Mouse (Mus musculus): Measurements from ENCODE around the gene Rnf26. TPM values are rescaled to one million over a fixed set of nuclear protein-coding genes. Genes with fewer than 3 reads are reported as not detected.
"Not testable (repeated sequence)": the region's sequence is repeated elsewhere in the genome, so short reads cannot be mapped to it uniquely, and the experiment has no call there.

Rnf26 gene
- polyA plus RNA-seq, 1 experiment from 2014 or later = 81.3 TPM

DNA sequence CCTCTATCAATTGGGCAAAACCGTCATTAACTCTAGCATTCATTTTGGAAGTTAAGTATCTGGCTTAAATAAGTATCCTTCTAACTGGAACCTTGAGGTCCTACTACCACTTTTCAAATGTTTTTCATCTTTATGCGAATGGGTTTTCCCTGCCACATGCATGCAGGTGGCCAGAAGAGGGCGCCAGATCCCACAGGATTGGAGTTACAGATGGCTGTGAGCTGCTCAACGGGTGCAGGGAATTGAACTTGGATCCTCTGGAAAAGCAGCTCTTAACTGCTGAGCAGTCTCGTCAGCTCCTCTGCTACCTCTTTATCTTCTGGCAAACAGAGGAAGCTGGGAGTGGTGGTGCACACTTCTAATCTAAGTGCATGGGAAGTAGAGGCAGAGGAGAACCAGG, 5.7 kb upstream of the Rnf26 start:
- 50% methylated on average over 5 of the region's 5 CpGs for WGBS
- H3K9me3 ChIP-seq (replicated peaks) = no peaks in the 10 kb centered on the region
- H3K36me3 ChIP-seq = no peaks in the 10 kb centered on the region

GRCm38 (mm10) chr9:44116182-44116581, 2.9 kb upstream of the Rnf26 start:
- Histone ChIP-seq H3K4me1 (peaks cover 18% of the 10 kb centered on the region), H3K9me3 (replicated peaks) (no peaks in the 10 kb centered on the region), H3K4me3 (no peak overlapping the region), H3K27me3 (ENCODE audit: low read depth, poor library complexity, severe bottlenecking) (no peaks in the 10 kb centered on the region), H3K36me3 (no peaks in the 10 kb centered on the region), H3K27ac (replicated peaks) (no peak overlapping the region)
- 89% methylated on average over 4 of the region's 4 CpGs for WGBS
- DNase-seq (ENCODE audit: low spot score) = no peak

More for the DNA sequence above, 5.7 kb upstream of the Rnf26 start:
- Histone ChIP-seq H3K4me1 (0 out of 2 replicates have a peak, but pooled peaks cover 3% of the 10 kb centered on the region), H3K27ac (replicated peaks) (no peak overlapping the region), H3K27me3 (ENCODE audit: low read depth, poor library complexity, severe bottlenecking) (no peaks in the 10 kb centered on the region), H3K4me3 (no peak overlapping the region)
- DNase-seq (ENCODE audit: low spot score) = peak; percentile 40

DNA sequence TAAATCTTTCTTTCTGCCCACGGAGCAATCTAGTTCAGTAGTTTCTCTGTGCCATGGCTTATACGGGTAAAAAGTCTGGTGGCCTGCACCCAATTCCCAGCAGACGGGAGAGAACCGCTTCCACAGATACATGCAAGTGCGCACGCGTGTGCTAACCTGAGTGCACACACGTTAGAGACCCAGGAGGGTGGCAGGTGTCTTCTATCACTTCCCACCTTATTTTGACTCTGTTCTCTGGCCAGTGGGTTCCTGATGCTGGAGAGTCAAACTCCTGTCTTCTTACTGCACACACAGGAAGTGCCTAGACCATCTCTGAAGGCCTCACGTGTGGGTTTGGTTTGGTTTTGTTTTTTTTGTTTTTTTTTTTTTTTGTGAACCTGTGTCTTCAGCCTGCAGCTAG, 2.3 kb upstream of the Rnf26 start:
- Histone ChIP-seq H3K9me3 (replicated peaks) (no peaks in the 10 kb centered on the region), H3K4me1 (peaks cover 23% of the 10 kb centered on the region), H3K27me3 (ENCODE audit: low read depth, poor library complexity, severe bottlenecking) (no peaks in the 10 kb centered on the region), H3K27ac (replicated peaks) (no peak overlapping the region), H3K4me3 (no peak overlapping the region), H3K36me3 (peaks cover 1% of the 10 kb centered on the region)
- no peak for DNase-seq (ENCODE audit: low spot score)
- 91% methylated on average over 9 of the region's 9 CpGs for whole genome bisulfite sequencing

DNA sequence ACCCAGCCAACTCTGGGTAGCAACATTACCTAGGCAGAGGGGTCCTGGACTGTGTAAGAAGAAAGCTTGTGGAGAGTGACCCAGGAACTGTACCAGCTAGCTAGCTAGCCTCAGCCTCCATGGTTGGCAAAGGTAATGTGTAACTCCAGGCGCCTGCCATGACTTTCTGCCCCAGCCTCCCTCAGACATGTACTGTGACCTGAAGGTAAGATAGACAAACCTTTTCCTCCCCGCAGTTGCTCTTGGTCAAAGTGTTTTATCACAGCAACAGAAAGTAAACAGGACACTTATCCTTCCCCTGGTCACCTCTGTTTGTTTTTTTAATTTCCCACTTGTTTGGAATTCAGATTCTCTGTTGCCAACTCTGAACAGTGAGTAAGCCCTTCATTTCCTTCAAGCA, 1.1 kb upstream of the Rnf26 start:
- H3K27ac ChIP-seq (replicated peaks) = peak overlapping the region; percentile 94; the same call in 1 of the 2 replicates
- H3K4me1 ChIP-seq = peaks cover 34% of the 10 kb centered on the region
- WGBS = 94% methylated on average over 2 of the region's 2 CpGs
- H3K36me3 ChIP-seq = peaks cover 12% of the 10 kb centered on the region
- no peak overlapping the region for H3K4me3 ChIP-seq
- no peaks in the 10 kb centered on the region for H3K27me3 ChIP-seq (ENCODE audit: low read depth, poor library complexity, severe bottlenecking)
- H3K9me3 ChIP-seq (replicated peaks) = no peaks in the 10 kb centered on the region
- no peak for DNase-seq (ENCODE audit: low spot score)

DNA sequence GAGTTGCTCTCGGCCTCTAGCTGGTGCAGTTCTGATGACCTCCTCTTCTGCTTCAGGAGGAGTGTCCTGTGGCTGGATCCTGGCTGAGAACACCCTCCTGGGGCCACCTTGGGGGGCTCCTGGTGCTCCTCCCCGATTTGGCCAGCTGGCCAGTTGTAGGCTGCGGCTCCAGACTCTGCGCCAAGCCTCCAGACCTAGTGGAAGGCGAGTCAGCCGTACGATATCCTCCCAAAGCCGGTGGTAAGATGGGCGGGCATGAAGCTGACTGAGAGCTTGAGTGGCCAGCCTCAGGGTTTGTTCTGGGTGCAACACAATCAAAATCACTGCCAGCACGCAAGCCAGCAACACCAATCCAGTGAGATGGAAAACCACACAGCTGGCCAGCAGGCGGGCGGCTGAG, 1.4 kb downstream of the Rnf26 start:
- not testable (repeated sequence) for H3K9me3 ChIP-seq (replicated peaks); DNase-seq (ENCODE audit: low spot score); H3K27ac ChIP-seq (replicated peaks); H3K27me3 ChIP-seq (ENCODE audit: low read depth, poor library complexity, severe bottlenecking)
- Histone ChIP-seq H3K36me3 (peaks cover 36% of the 10 kb centered on the region), H3K4me3 (peak overlapping the region; percentile 92), H3K4me1 (peaks cover 60% of the 10 kb centered on the region)
- 75% methylated on average over 10 of the region's 12 CpGs for WGBS

- WGBS = 38% methylated on average over 9 of the region's 9 CpGs
- Histone ChIP-seq H3K27ac (replicated peaks) (no peak overlapping the region), H3K27me3 (ENCODE audit: low read depth, poor library complexity, severe bottlenecking) (no peaks in the 10 kb centered on the region), H3K9me3 (replicated peaks) (no peaks in the 10 kb centered on the region), H3K4me1 (peaks cover 72% of the 10 kb centered on the region), H3K4me3 (peak overlapping the region; percentile 28), H3K36me3 (peaks cover 58% of the 10 kb centered on the region)
- peak; percentile 76 for DNase-seq (ENCODE audit: low spot score)
These were observed 3.8 kb downstream of the Rnf26 start for GRCm38 (mm10) chr9:44109360-44110095.

DNA sequence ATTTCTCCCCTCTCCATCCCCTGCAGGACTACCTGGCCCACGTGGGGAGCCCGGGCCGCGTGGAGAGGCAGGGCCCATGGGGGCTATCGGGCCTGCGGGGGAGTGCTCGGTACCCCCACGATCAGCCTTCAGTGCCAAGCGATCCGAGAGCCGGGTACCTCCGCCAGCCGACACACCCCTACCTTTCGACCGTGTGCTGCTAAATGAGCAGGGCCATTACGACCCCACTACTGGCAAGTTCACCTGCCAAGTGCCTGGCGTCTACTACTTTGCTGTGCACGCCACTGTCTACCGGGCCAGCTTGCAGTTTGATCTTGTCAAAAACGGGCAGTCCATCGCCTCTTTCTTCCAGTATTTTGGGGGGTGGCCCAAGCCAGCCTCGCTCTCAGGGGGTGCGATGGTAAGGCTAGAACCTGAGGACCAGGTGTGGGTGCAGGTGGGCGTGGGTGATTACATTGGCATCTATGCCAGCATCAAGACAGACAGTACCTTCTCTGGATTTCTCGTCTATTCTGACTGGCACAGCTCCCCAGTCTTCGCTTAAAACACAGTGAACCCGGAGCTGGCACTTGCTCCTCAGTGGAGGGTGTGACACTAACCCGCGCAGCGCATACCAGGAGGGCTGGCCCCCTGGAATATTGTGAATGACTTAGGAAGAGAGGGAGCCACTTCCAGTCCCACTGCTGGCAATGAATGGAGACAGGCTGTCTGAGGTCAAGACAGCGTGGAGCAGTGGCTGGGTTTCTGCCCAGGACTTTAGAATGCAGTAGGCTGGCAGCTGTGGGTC, 4.9 kb downstream of the Rnf26 start:
- H3K4me3 ChIP-seq = peak overlapping the region; percentile 45
- peaks cover 66% of the 10 kb centered on the region for H3K36me3 ChIP-seq
- peak overlapping the region; percentile 83 for H3K27ac ChIP-seq (replicated peaks)
- DNase-seq (ENCODE audit: low spot score) = no peak
- no peaks in the 10 kb centered on the region for H3K9me3 ChIP-seq (replicated peaks)
- WGBS = 81% methylated on average over 31 of the region's 31 CpGs
- H3K27me3 ChIP-seq (ENCODE audit: low read depth, poor library complexity, severe bottlenecking) = no peaks in the 10 kb centered on the region
- H3K4me1 ChIP-seq = peaks cover 66% of the 10 kb centered on the region

GRCm38 (mm10) chr9:44107557-44108179, 5.6 kb downstream of the Rnf26 start:
- H3K4me3 ChIP-seq = peak overlapping the region; percentile 45
- H3K27me3 ChIP-seq (ENCODE audit: low read depth, poor library complexity, severe bottlenecking) = no peaks in the 10 kb centered on the region
- WGBS = 34% methylated on average over 25 of the region's 25 CpGs
- no peaks in the 10 kb centered on the region for H3K9me3 ChIP-seq (replicated peaks)
- H3K4me1 ChIP-seq = peaks cover 69% of the 10 kb centered on the region
- peaks cover 66% of the 10 kb centered on the region for H3K36me3 ChIP-seq
- DNase-seq (ENCODE audit: low spot score) = peak; percentile 67
- H3K27ac ChIP-seq (replicated peaks) = peak overlapping the region; percentile 83

DNA sequence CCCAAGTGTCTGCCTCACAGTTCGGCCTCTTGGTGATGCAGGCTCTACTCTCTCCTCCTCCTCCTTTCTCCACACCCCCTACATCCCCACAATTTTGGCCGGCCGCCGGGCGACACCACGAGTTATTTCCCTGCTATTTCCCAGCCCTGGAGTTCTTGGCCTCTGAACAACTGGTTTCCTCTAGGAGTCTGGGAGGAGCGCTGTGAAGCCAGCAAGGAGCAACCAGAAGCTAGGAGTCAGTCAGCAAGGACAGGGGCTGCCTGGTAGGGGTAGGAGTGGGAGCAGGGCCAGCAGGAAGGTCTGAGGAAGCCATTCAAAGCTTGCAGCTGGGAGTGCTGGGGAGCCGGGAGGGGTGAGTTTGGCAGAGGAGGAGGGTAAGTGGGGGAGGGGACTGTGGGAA, 6.2 kb downstream of the Rnf26 start, which contains the start of gene C1qtnf5:
TSS of gene C1qtnf5 (plus strand) at position 136 of the 400 bp plus-strand sequence.
- peak within 1 kb of the TSS; percentile 83 for H3K27ac ChIP-seq (replicated peaks)
- 42% methylated on average over 8 of the region's 8 CpGs for WGBS
- H3K4me3 ChIP-seq = peak within 1 kb of the TSS; percentile 45
- no peaks in the 10 kb centered on the region for H3K27me3 ChIP-seq (ENCODE audit: low read depth, poor library complexity, severe bottlenecking)
- H3K4me1 ChIP-seq = peaks cover 69% of the 10 kb centered on the region
- peaks cover 66% of the 10 kb centered on the region for H3K36me3 ChIP-seq
- peak; percentile 41 for DNase-seq (ENCODE audit: low spot score)
- H3K9me3 ChIP-seq (replicated peaks) = no peaks in the 10 kb centered on the region

DNA sequence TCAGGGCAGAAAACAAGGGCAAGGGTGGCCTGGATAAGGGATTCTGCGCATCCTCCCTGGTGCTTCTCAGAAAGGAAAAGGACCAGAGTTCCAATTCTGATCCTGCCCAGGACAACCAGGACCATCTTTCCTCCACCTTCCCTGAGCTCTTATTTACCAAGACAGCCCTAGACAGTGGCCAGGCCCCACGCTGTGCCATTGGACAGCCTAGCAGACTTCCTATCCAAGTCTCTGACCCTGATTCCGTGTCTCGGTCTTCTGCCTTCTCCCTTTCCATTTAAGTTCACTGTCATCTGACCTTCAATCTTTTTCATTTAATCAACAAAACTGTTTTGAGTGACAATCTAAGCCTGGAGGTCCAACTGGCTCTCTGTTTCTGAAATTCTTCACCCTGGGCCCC, 6.7 kb downstream of the Rnf26 start:
- Histone ChIP-seq H3K36me3 (peaks cover 67% of the 10 kb centered on the region), H3K4me1 (peaks cover 69% of the 10 kb centered on the region), H3K4me3 (peak overlapping the region; percentile 45), H3K27me3 (ENCODE audit: low read depth, poor library complexity, severe bottlenecking) (no peaks in the 10 kb centered on the region), H3K9me3 (replicated peaks) (no peaks in the 10 kb centered on the region), H3K27ac (replicated peaks) (peak overlapping the region; percentile 83)
- no peak for DNase-seq (ENCODE audit: low spot score)
- 66% methylated on average over 4 of the region's 4 CpGs for WGBS

DNA sequence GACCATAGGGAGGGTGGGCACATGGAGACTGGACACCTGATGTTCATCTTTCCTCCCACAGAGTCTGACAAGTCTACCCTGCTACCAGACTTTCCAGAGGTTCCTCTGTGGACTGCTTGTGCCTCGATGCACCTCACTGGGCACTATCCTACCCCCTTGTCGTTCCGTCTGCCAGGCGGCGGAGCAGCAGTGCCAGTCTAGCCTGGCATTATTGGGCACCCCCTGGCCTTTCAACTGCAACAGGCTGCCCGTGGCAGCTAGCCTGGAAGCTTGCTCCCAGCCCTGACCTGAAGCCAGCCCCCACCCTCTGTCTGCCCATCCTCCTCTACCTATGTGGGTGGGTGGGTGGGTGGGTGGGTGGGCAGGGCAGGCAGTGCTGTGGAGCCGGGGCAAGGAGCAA, 7.1 kb downstream of the Rnf26 start:
- Histone ChIP-seq H3K4me1 (peaks cover 71% of the 10 kb centered on the region), H3K27ac (replicated peaks) (peak overlapping the region; percentile 83), H3K27me3 (ENCODE audit: low read depth, poor library complexity, severe bottlenecking) (no peaks in the 10 kb centered on the region), H3K9me3 (replicated peaks) (no peaks in the 10 kb centered on the region), H3K36me3 (peaks cover 71% of the 10 kb centered on the region), H3K4me3 (peak overlapping the region; percentile 45; the same call in 1 of the 2 replicates)
- WGBS = 95% methylated on average over 7 of the region's 7 CpGs
- no peak for DNase-seq (ENCODE audit: low spot score)

DNA sequence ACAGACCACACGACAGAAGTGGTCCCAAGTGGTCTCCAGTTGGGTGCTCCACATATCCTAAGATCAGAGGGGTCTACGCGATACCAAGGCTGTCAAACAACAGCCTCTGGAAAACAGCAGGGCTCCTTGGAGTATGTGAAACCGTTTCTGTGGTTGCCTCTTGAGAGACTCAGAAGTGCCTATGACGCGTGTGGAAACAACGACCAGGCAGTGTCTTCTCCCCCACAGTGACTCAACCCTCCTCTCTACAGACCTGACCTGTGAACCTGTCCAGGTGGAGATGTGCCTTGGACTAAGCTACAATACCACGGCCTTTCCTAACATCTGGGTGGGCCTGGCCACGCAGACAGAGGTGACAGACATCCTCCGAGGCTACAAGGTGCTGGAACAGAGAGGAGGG, 7.5 kb downstream of the Rnf26 start:
- peak overlapping the region; percentile 83; the same call in 1 of the 2 replicates for H3K27ac ChIP-seq (replicated peaks)
- no peaks in the 10 kb centered on the region for H3K27me3 ChIP-seq (ENCODE audit: low read depth, poor library complexity, severe bottlenecking)
- H3K4me3 ChIP-seq = no peak overlapping the region
- no peaks in the 10 kb centered on the region for H3K9me3 ChIP-seq (replicated peaks)
- DNase-seq (ENCODE audit: low spot score) = no peak
- H3K36me3 ChIP-seq = peaks cover 71% of the 10 kb centered on the region
- peaks cover 70% of the 10 kb centered on the region for H3K4me1 ChIP-seq
- 88% methylated on average over 10 of the region's 10 CpGs for WGBS
